Mouse (Mus musculus) G1E (cell line): Measurements from ENCODE around the gene Simc1.

Experiments used
- CTCF ChIP-seq: IDR thresholded peaks from 2 replicates; pipeline ENCODE4 v1.5.1; 2012; ENCODE audit warnings: low read depth, low read length, inconsistent platforms, mixed read lengths
- GATA1 ChIP-seq: IDR thresholded peaks from 2 replicates; pipeline ENCODE4 v1.6.1; 2012; ENCODE audit warnings: borderline replicate concordance, low read length, inconsistent platforms, mixed read lengths
- POLR2AphosphoS5 ChIP-seq: IDR thresholded peaks from 2 replicates; pipeline ENCODE4 v1.6.1; 2012; ENCODE audit warnings: low read depth, low read length, inconsistent platforms; ENCODE audit not compliant: insufficient replicate concordance
- TAL1 ChIP-seq: conservative IDR thresholded peaks from 2 replicates; pipeline ENCODE4 v1.6.1; 2012; ENCODE audit warnings: low read depth, low read length, inconsistent platforms, mixed read lengths

- TF ChIP-seq CTCF: no peak
- TF ChIP-seq TAL1: no peak
- no peak for TF ChIP-seq GATA1
- no peak for TF ChIP-seq POLR2AphosphoS5
These were observed 57.0 kb downstream of the Simc1 start for GRCm38 (mm10) chr13:54560608-54561007.
